Mouse (Mus musculus) heart, adult 2 months (tissue): ENCODE measurements around the gene Slc6a19.

Source experiments
- CTCF ChIP-seq: fragments of 200-600 bp; IDR thresholded peaks from 2 replicates; pipeline ENCODE4 v1.8.1; 2022; ENCODE audit warnings: antibody characterized with exemption, mild to moderate bottlenecking, moderate library complexity
- EP300 ChIP-seq: fragments of 200-500 bp; IDR thresholded peaks from 2 replicates; pipeline ENCODE4 v1.6.1; 2011; ENCODE audit warnings: low read depth, low read length, control low read depth; ENCODE audit not compliant: insufficient read depth

DNA sequence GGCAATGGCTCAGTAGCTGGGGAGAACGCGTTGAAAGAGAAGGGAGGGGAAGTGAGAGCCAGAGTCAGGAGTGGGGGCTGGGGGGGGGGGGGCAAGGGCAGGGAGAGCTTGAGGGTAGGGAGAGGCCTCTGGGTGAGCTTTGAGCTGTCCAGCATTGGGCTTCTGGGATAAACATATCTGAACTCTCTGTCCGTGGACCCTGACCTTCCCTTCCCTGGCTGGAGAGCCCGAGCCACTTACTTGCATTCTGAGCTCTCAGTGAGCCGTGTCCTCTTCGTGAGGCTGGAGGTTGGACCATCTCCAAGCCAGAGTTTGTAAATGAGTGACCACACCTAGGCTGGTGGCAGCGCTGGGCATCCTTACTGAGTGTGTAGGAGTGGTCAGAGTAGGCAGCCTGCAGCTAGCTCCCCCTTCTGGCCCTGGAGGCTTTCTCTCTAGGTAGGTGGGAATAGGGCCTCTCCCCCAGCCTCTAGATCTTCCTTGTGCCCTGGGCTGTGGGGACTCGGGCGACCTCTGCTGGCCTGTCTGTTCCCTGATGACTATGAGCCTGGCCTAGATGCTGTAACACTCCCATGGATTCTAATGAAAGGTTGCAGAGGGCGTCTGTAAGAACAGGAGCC is 12.3 kb downstream of the Slc6a19 start:
- TF ChIP-seq EP300 (no peak), CTCF (peak; percentile 73)
